Mouse (Mus musculus): ENCODE results near the gene Bcas1. TPM values are rescaled to one million over a fixed set of nuclear protein-coding genes. Genes with fewer than 3 reads are reported as not detected.

The Bcas1 gene
- polyA plus RNA-seq, 1 experiment, result 2.9 TPM

- no peaks in the 10 kb centered on the region for H3K4me1 ChIP-seq (ENCODE audit: control insufficient read depth, insufficient read depth, low read length)
- H3K9me3 ChIP-seq (replicated peaks; ENCODE audit: control insufficient read depth, insufficient read depth, low read length, poor library complexity, severe bottlenecking), result no peaks in the 10 kb centered on the region
- TF ChIP-seq EP300 (IDR thresholded peaks at IDR 0.05; ENCODE audit: insufficient read depth, low read depth, low read length) (no peak), CTCF (IDR thresholded peaks at IDR 0.05; ENCODE audit: low read depth, low read length) (no peak)
- H3K4me3 ChIP-seq (ENCODE audit: low read depth, low read length), result no peak overlapping the region
- H3K27me3 ChIP-seq (ENCODE audit: control insufficient read depth, insufficient read depth, low read length, poor library complexity, severe bottlenecking), result no peaks in the 10 kb centered on the region
- no peak overlapping the region for H3K27ac ChIP-seq (ENCODE audit: insufficient read depth, low read length)
- H3K36me3 ChIP-seq (ENCODE audit: control insufficient read depth, insufficient read depth, low read length, poor library complexity, severe bottlenecking), result no peaks in the 10 kb centered on the region
- H3K9ac ChIP-seq (ENCODE audit: low read depth, poor library complexity, severe bottlenecking), result no peak overlapping the region
Observed at GRCm38 (mm10) chr2:170373391-170373790, 54.3 kb downstream of the Bcas1 start.

DNA sequence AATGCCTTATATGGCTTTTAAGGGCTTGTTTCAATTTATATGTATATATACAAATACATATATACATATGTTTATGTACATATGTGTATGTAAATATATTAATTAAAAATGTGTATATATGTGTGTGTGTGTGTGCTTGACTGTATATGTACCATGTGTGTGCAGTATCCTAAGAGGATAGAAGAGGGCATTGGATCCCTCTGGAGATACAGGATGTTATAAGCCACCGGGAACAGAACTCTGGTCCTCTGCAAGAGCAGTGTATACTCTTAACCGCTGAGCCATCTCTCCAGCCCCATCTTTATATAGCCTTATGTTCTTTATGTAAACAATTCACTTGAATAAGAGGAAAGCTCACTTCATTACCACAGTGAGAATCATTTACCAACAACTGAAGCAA is 62.0 kb downstream of the Bcas1 start:
- no peaks in the 10 kb centered on the region for H3K27me3 ChIP-seq (ENCODE audit: control insufficient read depth, insufficient read depth, low read length, poor library complexity, severe bottlenecking)
- TF ChIP-seq CTCF (IDR thresholded peaks at IDR 0.05; ENCODE audit: low read depth, low read length), result no peak
- TF ChIP-seq POLR2A (IDR thresholded peaks at IDR 0.05; ENCODE audit: insufficient read depth, low read length), result no peak
- TF ChIP-seq EP300 (IDR thresholded peaks at IDR 0.05; ENCODE audit: insufficient read depth, low read depth, low read length), result no peak
- H3K27ac ChIP-seq (ENCODE audit: insufficient read depth, low read length), result no peak overlapping the region

DNA sequence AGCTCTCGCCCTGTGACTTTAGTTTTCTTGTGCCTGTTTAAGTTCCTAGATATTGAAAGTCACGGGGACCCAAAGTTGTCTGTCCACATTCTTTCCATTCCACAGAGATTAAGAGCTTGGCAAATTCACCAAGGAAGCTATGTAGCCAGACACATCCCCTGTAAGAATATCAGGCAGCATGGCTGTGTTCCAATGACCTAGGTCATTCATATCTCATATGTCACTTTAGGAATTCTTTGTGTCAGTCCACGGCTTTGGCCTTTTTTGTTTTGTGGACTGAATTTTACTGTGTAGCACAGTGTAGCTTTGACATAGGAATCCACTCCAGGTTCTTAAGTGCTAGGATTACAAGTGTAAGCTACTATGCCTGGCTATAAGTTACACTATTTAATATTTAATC is 62.4 kb downstream of the Bcas1 start:
- Histone ChIP-seq H3K27me3 (ENCODE audit: control insufficient read depth, insufficient read depth, low read length, poor library complexity, severe bottlenecking) (no peaks in the 10 kb centered on the region), H3K36me3 (ENCODE audit: control insufficient read depth, insufficient read depth, low read length, poor library complexity, severe bottlenecking) (no peaks in the 10 kb centered on the region), H3K27ac (ENCODE audit: insufficient read depth, low read length) (no peak overlapping the region), H3K4me3 (ENCODE audit: low read depth, low read length) (no peak overlapping the region), H3K9ac (ENCODE audit: low read depth, poor library complexity, severe bottlenecking) (no peak overlapping the region), H3K9me3 (replicated peaks; ENCODE audit: control insufficient read depth, insufficient read depth, low read length, poor library complexity, severe bottlenecking) (no peaks in the 10 kb centered on the region), H3K4me1 (ENCODE audit: control insufficient read depth, insufficient read depth, low read length) (no peaks in the 10 kb centered on the region)
- TF ChIP-seq POLR2A (IDR thresholded peaks at IDR 0.05; ENCODE audit: insufficient read depth, low read length), result no peak
- TF ChIP-seq EP300 (IDR thresholded peaks at IDR 0.05; ENCODE audit: insufficient read depth, low read depth, low read length), result no peak
- no peak for TF ChIP-seq CTCF (IDR thresholded peaks at IDR 0.05; ENCODE audit: low read depth, low read length)

More for the DNA sequence above, 62.0 kb downstream of the Bcas1 start:
- no peaks in the 10 kb centered on the region for H3K36me3 ChIP-seq (ENCODE audit: control insufficient read depth, insufficient read depth, low read length, poor library complexity, severe bottlenecking)
- H3K9ac ChIP-seq (ENCODE audit: low read depth, poor library complexity, severe bottlenecking), result no peak overlapping the region
- H3K4me3 ChIP-seq (ENCODE audit: low read depth, low read length), result no peak overlapping the region
- H3K9me3 ChIP-seq (replicated peaks; ENCODE audit: control insufficient read depth, insufficient read depth, low read length, poor library complexity, severe bottlenecking), result no peaks in the 10 kb centered on the region
- H3K4me1 ChIP-seq (ENCODE audit: control insufficient read depth, insufficient read depth, low read length), result no peaks in the 10 kb centered on the region

GRCm38 (mm10) chr2:170356667-170357374 is 70.8 kb downstream of the Bcas1 start:
- Histone ChIP-seq H3K27me3 (ENCODE audit: control insufficient read depth, insufficient read depth, low read length, poor library complexity, severe bottlenecking) (no peaks in the 10 kb centered on the region), H3K9me3 (replicated peaks; ENCODE audit: control insufficient read depth, insufficient read depth, low read length, poor library complexity, severe bottlenecking) (no peaks in the 10 kb centered on the region), H3K4me1 (ENCODE audit: control insufficient read depth, insufficient read depth, low read length) (no peaks in the 10 kb centered on the region), H3K27ac (ENCODE audit: insufficient read depth, low read length) (no peak overlapping the region), H3K36me3 (ENCODE audit: control insufficient read depth, insufficient read depth, low read length, poor library complexity, severe bottlenecking) (no peaks in the 10 kb centered on the region), H3K4me3 (ENCODE audit: low read depth, low read length) (peak overlapping the region; percentile 36), H3K9ac (ENCODE audit: low read depth, poor library complexity, severe bottlenecking) (no peak overlapping the region)
- TF ChIP-seq EP300 (IDR thresholded peaks at IDR 0.05; ENCODE audit: insufficient read depth, low read depth, low read length), result 0 out of 2 replicates have a peak, but pooled peaks have one; percentile 2
- TF ChIP-seq CTCF (IDR thresholded peaks at IDR 0.05; ENCODE audit: low read depth, low read length), result peak; percentile 52
- peak; percentile 50 for TF ChIP-seq POLR2A (IDR thresholded peaks at IDR 0.05; ENCODE audit: insufficient read depth, low read length)

DNA sequence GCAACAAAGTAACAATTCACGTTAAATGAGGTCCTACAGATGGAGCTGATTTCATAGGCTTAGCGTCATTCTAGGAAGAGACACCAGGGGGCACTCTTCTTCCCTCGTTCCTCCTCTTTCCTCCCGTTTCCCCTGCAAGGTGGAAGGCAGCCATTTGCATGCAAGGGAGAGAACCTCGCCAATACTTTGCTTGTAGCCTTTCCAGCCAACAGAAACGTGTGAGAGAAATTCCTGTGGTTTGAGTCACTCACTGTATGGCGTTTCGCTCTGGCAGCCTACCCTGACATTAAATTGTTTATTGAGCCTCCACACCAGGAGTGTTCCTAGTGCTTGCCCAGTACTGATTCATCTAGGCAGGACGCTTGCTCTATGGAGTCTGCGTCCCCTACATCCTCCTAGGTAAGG is 72.7 kb downstream of the Bcas1 start:
- Histone ChIP-seq H3K9me3 (replicated peaks; ENCODE audit: control insufficient read depth, insufficient read depth, low read length, poor library complexity, severe bottlenecking) (no peaks in the 10 kb centered on the region), H3K4me1 (ENCODE audit: control insufficient read depth, insufficient read depth, low read length) (no peaks in the 10 kb centered on the region), H3K4me3 (ENCODE audit: low read depth, low read length) (peak overlapping the region; percentile 20), H3K27me3 (ENCODE audit: control insufficient read depth, insufficient read depth, low read length, poor library complexity, severe bottlenecking) (no peaks in the 10 kb centered on the region), H3K27ac (ENCODE audit: insufficient read depth, low read length) (no peak overlapping the region), H3K9ac (ENCODE audit: low read depth, poor library complexity, severe bottlenecking) (no peak overlapping the region), H3K36me3 (ENCODE audit: control insufficient read depth, insufficient read depth, low read length, poor library complexity, severe bottlenecking) (no peaks in the 10 kb centered on the region)
- no peak for TF ChIP-seq POLR2A (IDR thresholded peaks at IDR 0.05; ENCODE audit: insufficient read depth, low read length)
- peak; percentile 69 for TF ChIP-seq CTCF (IDR thresholded peaks at IDR 0.05; ENCODE audit: low read depth, low read length)
- no peak for TF ChIP-seq EP300 (IDR thresholded peaks at IDR 0.05; ENCODE audit: insufficient read depth, low read depth, low read length)

- Histone ChIP-seq H3K36me3 (ENCODE audit: control insufficient read depth, insufficient read depth, low read length, poor library complexity, severe bottlenecking) (no peaks in the 10 kb centered on the region), H3K4me1 (ENCODE audit: control insufficient read depth, insufficient read depth, low read length) (no peaks in the 10 kb centered on the region), H3K27me3 (ENCODE audit: control insufficient read depth, insufficient read depth, low read length, poor library complexity, severe bottlenecking) (no peaks in the 10 kb centered on the region), H3K4me3 (ENCODE audit: low read depth, low read length) (no peak overlapping the region), H3K9ac (ENCODE audit: low read depth, poor library complexity, severe bottlenecking) (no peak overlapping the region), H3K9me3 (replicated peaks; ENCODE audit: control insufficient read depth, insufficient read depth, low read length, poor library complexity, severe bottlenecking) (no peaks in the 10 kb centered on the region), H3K27ac (ENCODE audit: insufficient read depth, low read length) (no peak overlapping the region)
- TF ChIP-seq POLR2A (IDR thresholded peaks at IDR 0.05; ENCODE audit: insufficient read depth, low read length), result no peak
- no peak for TF ChIP-seq CTCF (IDR thresholded peaks at IDR 0.05; ENCODE audit: low read depth, low read length)
- no peak for TF ChIP-seq EP300 (IDR thresholded peaks at IDR 0.05; ENCODE audit: insufficient read depth, low read depth, low read length)
Observed at GRCm38 (mm10) chr2:170352273-170352672, 75.4 kb downstream of the Bcas1 start.
